Mouse (Mus musculus) intestine, embryonic 15.5 days (tissue): Measurements from ENCODE around the gene Mief1. TPM values are rescaled to one million over a fixed set of nuclear protein-coding genes. Genes with fewer than 3 reads are reported as not detected.

Source experiments
- ATAC-seq: fragments of 200-750 bp; cut with Nextera tagmentation; 2 replicates; pipeline ENCODE4 v1.8.0; 2017; ENCODE audit warnings: moderate TSS enrichment, moderate library complexity
- H3K27ac ChIP-seq: fragments of 300-500 bp; sonication (generic); 2 replicates; pipeline ENCODE4 v1.5.1; 2015; ENCODE audit warnings: mild to moderate bottlenecking, inconsistent platforms
- H3K27me3 ChIP-seq: fragments of 300-500 bp; sonication (generic); replicated peaks from 2 replicates; pipeline ENCODE4 v1.6.1; 2015; ENCODE audit warnings: inconsistent platforms
- H3K36me3 ChIP-seq: fragments of 300-500 bp; sonication (generic); 2 replicates; pipeline ENCODE4 v1.6.1; 2015; ENCODE audit warnings: inconsistent platforms
- H3K4me1 ChIP-seq: fragments of 300-500 bp; sonication (generic); replicated peaks from 2 replicates; pipeline ENCODE4 v1.6.1; 2015; ENCODE audit warnings: inconsistent platforms
- H3K4me2 ChIP-seq: fragments of 300-500 bp; sonication (generic); replicated peaks from 2 replicates; pipeline ENCODE4 v1.6.1; 2015; ENCODE audit warnings: mild to moderate bottlenecking, inconsistent platforms
- H3K4me3 ChIP-seq: fragments of 300-500 bp; sonication (generic); replicated peaks from 2 replicates; pipeline ENCODE4 v1.5.1; 2015; ENCODE audit warnings: inconsistent platforms
- H3K9ac ChIP-seq: fragments of 300-500 bp; sonication (generic); 2 replicates; pipeline ENCODE4 v1.6.1; 2015; ENCODE audit warnings: inconsistent platforms
- H3K9me3 ChIP-seq: fragments of 300-500 bp; sonication (generic); 2 replicates; pipeline ENCODE4 v1.6.1; 2016; ENCODE audit warnings: inconsistent platforms
- WGBS: fragments of 180-500 bp; shearing (Covaris S2); methylation state at CpG from one replicate; pipeline ENCODE4 v1.1.7; 2015; 5-methylcytosine and 5-hydroxymethylcytosine counted together
- polyA plus RNA-seq: library from polyadenylated mRNA; unstranded; fragments of >200 nt; fragmentation: Nextera tagmentation; extraction: Ambion mirVana; gene quantifications from 2 replicates; pipeline ENCODE4 v1.2.1, GENCODE M21; 2015

Gene Mief1
- polyA plus RNA-seq, 1 experiment from 2014 or later = 29.7 TPM

DNA sequence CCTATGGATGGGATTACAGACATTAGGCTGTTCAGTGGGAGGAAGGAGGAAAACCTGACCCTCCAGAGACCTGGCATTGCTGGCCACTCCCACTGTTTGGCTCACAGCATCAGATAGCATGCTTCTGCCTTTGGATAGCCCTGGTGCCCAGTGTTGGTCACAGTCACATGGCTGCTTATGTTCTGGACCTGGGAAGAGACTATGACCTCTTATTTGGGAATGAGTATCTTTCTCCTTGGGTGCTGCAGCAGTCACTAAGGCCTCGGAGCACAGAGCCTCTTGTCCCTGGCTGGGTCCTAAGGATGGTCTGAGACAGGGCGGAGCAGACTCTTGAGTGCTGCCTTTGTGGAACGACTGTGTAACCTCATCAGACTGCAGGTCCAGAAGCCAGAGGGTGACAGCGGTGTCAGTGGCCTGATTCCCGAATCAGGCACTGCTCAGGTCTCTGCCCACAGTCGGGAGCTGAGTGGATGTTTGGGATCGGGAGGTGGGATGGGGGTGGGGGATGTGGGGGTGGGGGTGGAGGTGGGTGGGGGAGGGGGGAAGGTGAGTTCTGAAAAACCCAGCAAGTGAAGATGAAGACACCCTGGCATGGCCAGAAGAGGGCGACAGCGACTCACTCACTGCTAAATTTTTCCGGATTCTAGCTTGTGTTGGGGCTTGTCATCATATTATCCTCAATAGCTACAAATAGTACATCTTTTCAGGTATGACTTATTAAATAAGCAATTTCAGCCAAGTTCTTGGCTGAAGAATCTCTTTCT, 17.9 kb upstream of the Mief1 start:
- WGBS = 19% methylated on average over 10 of the region's 10 CpGs
- no peak for ATAC-seq
- H3K36me3 ChIP-seq = peaks cover 21% of the 10 kb centered on the region

DNA sequence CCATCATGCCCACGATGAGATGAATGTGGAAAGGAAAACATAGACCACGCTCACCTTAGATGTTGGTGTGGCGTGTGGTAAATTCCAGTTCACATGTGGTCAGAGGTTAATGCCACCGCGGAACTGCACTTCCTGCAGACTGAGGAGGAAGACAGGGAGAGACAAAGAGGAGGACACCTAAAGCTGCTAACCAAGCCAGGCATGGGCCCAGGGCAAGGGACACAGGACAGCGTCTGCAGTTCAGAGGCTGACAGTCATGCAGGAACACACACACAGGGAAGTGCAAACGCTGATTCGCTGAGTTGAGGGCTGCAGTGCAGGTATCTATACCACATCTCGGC, 17.4 kb upstream of the Mief1 start:
- H3K27me3 ChIP-seq = no peaks in the 10 kb centered on the region
- no peak for ATAC-seq
- H3K4me2 ChIP-seq = no peak overlapping the region
- peaks cover 6% of the 10 kb centered on the region; the same call in 1 of the 2 replicates for H3K4me1 ChIP-seq
- no peaks in the 10 kb centered on the region for H3K9me3 ChIP-seq
- H3K4me3 ChIP-seq = no peak overlapping the region
- 63% methylated on average over 9 of the region's 9 CpGs for WGBS
- H3K9ac ChIP-seq = no peak overlapping the region
- H3K27ac ChIP-seq = no peak overlapping the region
- peaks cover 17% of the 10 kb centered on the region for H3K36me3 ChIP-seq

More for the DNA sequence above, 17.9 kb upstream of the Mief1 start:
- H3K4me3 ChIP-seq = no peak overlapping the region
- no peak overlapping the region for H3K27ac ChIP-seq
- H3K9ac ChIP-seq = no peak overlapping the region
- no peaks in the 10 kb centered on the region for H3K9me3 ChIP-seq
- no peak overlapping the region for H3K4me2 ChIP-seq
- no peaks in the 10 kb centered on the region for H3K27me3 ChIP-seq
- peaks cover 6% of the 10 kb centered on the region; the same call in 1 of the 2 replicates for H3K4me1 ChIP-seq

GRCm38 (mm10) chr15:80217476-80217875, 16.3 kb upstream of the Mief1 start:
- Histone ChIP-seq H3K27me3 (no peaks in the 10 kb centered on the region), H3K4me3 (no peak overlapping the region), H3K4me1 (peaks cover 6% of the 10 kb centered on the region; the same call in 1 of the 2 replicates), H3K27ac (no peak overlapping the region), H3K9me3 (no peaks in the 10 kb centered on the region), H3K4me2 (no peak overlapping the region), H3K36me3 (peaks cover 7% of the 10 kb centered on the region), H3K9ac (no peak overlapping the region)
- no peak for ATAC-seq
- WGBS = 86% methylated on average over 10 of the region's 10 CpGs

GRCm38 (mm10) chr15:80219211-80219610, 14.6 kb upstream of the Mief1 start:
- Histone ChIP-seq H3K27me3 (no peaks in the 10 kb centered on the region), H3K4me1 (peaks cover 6% of the 10 kb centered on the region; the same call in 1 of the 2 replicates), H3K9me3 (no peaks in the 10 kb centered on the region), H3K9ac (no peak overlapping the region), H3K4me3 (no peak overlapping the region), H3K36me3 (no peaks in the 10 kb centered on the region), H3K27ac (0 out of 2 replicates have a peak overlapping the region, but pooled peaks have one; percentile 37), H3K4me2 (peak overlapping the region; percentile 38)
- ATAC-seq = peak; percentile 54
- WGBS = 22% methylated on average over 14 of the region's 14 CpGs

DNA sequence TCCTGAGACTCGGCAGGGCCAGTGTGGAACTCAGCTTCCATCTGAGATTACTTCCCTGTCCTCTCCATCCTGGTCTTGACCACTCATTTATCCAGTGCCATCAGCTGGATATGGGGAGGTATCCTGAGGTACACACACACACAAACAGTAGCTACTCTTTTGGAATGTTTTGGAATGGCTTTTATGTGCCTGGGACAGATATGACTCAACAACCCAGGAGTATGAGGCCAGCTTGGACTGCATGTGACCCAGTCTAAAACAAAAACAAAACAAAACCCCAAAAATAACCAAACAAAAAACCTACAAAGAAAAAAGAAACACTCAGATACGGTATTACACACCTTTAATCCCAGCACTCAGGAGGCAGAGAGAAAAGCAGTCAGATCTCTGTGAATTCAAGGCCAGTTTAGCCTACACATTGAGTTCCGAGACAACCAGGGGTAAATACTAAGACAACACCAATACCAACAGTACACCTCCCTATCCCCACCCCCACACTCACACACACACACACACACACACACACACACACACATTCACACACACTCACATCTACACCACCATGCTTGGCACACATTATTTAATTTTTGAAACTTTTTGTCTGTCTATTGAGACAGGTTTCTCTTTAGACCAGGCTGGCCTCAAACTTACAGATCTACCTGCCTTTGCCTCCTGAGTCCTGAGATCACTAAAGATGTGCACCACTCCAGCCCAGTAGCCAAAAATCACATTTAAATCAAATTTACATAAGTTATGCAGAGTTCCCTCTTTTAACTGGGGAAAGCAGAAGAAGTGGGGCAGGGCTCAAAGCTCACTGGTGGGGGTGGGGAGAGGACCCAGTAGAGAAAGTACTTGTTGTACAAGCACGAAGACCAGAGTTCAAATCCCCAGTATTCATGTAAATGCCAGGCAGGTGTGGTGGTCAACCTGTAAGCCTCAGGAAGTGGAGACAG, 13.8 kb upstream of the Mief1 start:
- Histone ChIP-seq H3K4me2 (no peak overlapping the region), H3K27ac (0 out of 2 replicates have a peak overlapping the region, but pooled peaks have one; percentile 37), H3K36me3 (no peaks in the 10 kb centered on the region), H3K9me3 (no peaks in the 10 kb centered on the region), H3K27me3 (no peaks in the 10 kb centered on the region), H3K9ac (no peak overlapping the region), H3K4me3 (no peak overlapping the region), H3K4me1 (peaks cover 6% of the 10 kb centered on the region; the same call in 1 of the 2 replicates)
- 55% methylated on average over 4 of the region's 4 CpGs for WGBS
- no peak; the same call in 1 of the 2 replicates for ATAC-seq

GRCm38 (mm10) chr15:80221031-80221430, 12.8 kb upstream of the Mief1 start:
- no peak overlapping the region for H3K27ac ChIP-seq
- no peak overlapping the region for H3K4me3 ChIP-seq
- no peak for ATAC-seq
- H3K4me2 ChIP-seq = no peak overlapping the region
- H3K27me3 ChIP-seq = no peaks in the 10 kb centered on the region
- no peaks in the 10 kb centered on the region for H3K36me3 ChIP-seq
- peaks cover 6% of the 10 kb centered on the region; the same call in 1 of the 2 replicates for H3K4me1 ChIP-seq
- H3K9me3 ChIP-seq = no peaks in the 10 kb centered on the region
- no peak overlapping the region for H3K9ac ChIP-seq
- 62% methylated on average over 8 of the region's 8 CpGs for WGBS

DNA sequence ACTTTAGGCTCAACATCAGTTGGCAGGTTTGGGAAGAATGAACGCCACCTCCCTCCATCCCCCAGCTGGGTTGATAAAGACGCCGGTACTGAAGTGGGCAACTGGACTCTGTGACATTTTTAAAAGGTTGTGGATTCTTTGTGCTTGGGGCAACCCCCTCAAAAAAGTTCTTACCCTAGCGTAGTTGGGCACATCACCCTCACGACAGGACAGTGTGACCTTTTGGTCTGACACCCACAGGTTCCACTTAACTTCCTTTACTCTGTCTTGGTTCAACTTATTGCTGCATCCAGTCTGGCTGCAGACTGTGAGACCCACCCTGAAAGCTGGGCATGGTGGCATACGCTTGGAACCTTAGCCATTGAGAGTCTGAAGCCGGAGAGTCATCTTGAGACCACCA, 10.1 kb upstream of the Mief1 start:
- 91% methylated on average over 7 of the region's 7 CpGs for WGBS
- H3K4me2 ChIP-seq = no peak overlapping the region
- no peaks in the 10 kb centered on the region for H3K9me3 ChIP-seq
- H3K27ac ChIP-seq = no peak overlapping the region
- peaks cover 6% of the 10 kb centered on the region; the same call in 1 of the 2 replicates for H3K4me1 ChIP-seq
- no peaks in the 10 kb centered on the region for H3K27me3 ChIP-seq
- ATAC-seq = no peak
- no peak overlapping the region for H3K4me3 ChIP-seq
- no peaks in the 10 kb centered on the region for H3K36me3 ChIP-seq
- no peak overlapping the region for H3K9ac ChIP-seq

DNA sequence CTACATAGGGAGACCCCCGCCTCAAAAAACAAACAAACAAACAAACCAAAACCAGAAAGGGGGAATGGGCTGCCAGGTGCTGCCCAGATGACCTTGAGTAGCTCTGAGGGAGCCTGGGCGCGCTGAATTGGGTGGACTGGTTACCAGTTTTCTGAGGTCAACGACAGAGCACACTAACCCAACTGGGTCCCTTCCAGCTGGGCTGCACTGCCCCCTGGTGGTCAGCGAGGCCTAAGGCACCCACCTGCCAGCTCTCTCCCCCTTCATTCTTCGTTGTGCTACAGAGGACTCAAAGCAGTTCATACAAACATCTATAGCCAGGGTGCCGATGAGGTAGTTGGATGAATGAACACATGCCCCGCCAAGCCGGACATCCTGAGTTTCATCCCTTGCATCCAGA, 8.6 kb upstream of the Mief1 start:
- H3K9me3 ChIP-seq = no peaks in the 10 kb centered on the region
- H3K36me3 ChIP-seq = no peaks in the 10 kb centered on the region
- no peaks in the 10 kb centered on the region for H3K27me3 ChIP-seq
- H3K4me2 ChIP-seq = no peak overlapping the region
- no peak overlapping the region for H3K27ac ChIP-seq
- 29% methylated on average over 9 of the region's 9 CpGs for WGBS
- H3K4me1 ChIP-seq = no peaks in the 10 kb centered on the region
- H3K4me3 ChIP-seq = no peak overlapping the region
- ATAC-seq = peak; percentile 68
- no peak overlapping the region for H3K9ac ChIP-seq

GRCm38 (mm10) chr15:80225796-80226195, 8.0 kb upstream of the Mief1 start:
- H3K4me1 ChIP-seq = no peaks in the 10 kb centered on the region
- H3K27ac ChIP-seq = no peak overlapping the region
- ATAC-seq = 0 out of 2 replicates have a peak, but pooled peaks have one; percentile 44
- H3K27me3 ChIP-seq = no peaks in the 10 kb centered on the region
- no peak overlapping the region for H3K4me3 ChIP-seq
- no peaks in the 10 kb centered on the region for H3K36me3 ChIP-seq
- no peak overlapping the region for H3K9ac ChIP-seq
- no peak overlapping the region for H3K4me2 ChIP-seq
- H3K9me3 ChIP-seq = no peaks in the 10 kb centered on the region
- 42% methylated on average over 2 of the region's 2 CpGs for whole genome bisulfite sequencing

DNA sequence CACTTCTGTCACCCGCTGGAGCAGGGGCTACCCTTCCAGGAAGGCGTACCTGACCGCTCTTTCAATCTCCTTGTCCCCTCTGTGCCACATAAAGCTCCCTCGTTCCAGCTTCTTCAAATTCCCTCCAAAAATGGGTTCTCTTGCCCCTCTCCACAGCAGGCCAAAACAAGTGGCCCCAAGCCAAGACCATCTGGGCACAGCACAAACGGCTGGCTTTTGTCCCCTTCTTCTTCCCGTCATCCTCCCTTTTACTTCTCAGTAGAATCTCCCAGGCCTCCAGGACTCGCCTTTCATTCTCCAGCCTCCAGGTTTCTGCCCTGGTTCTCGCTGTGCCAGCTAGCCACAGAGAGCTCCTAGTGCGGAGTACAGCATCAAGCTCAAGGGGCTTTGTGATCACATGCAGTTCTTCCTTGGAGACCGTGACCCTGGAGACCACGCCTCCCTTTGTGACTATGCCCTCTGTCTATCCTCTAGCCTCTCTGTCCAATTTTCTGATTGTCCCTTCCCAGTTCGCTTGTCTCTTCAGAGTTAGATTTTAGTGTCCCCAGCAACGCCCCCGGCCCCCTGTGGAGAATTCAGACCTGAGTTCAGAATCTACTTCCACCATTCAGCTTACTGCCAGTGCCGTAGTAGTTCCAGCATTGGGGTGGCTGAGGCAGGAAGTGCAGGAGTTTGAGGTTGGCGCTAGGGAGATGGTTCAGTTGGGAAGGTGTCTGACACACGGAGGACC, 5.6 kb upstream of the Mief1 start:
- H3K4me3 ChIP-seq = no peak overlapping the region
- H3K4me1 ChIP-seq = 0 out of 2 replicates have a peak, but pooled peaks cover 4% of the 10 kb centered on the region
- H3K9ac ChIP-seq = no peak overlapping the region
- no peaks in the 10 kb centered on the region for H3K27me3 ChIP-seq
- no peak overlapping the region for H3K27ac ChIP-seq
- no peak overlapping the region for H3K4me2 ChIP-seq
- no peaks in the 10 kb centered on the region for H3K9me3 ChIP-seq
- H3K36me3 ChIP-seq = no peaks in the 10 kb centered on the region
- no peak for ATAC-seq
- WGBS = 78% methylated on average over 17 of the region's 17 CpGs

DNA sequence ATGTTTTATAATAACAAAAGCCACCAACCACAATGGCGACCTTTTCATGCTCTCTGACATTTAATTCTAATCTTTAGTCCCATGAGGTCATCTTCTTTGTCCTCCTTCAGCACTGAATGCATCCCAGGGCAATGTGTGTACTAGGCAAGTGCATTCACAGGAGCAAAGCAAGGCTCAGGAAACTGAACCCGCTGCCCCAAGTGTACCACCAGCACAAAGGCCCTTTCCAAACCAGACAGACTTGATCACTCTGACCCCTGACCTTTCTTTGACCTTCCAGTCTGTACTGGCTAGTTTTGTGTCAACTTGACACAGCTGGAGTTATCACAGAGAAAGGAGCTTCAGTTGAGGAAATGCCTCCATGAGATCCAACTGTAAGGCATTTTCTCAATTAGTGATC, 1.5 kb upstream of the Mief1 start:
- no peak for ATAC-seq
- Histone ChIP-seq H3K4me1 (0 out of 2 replicates have a peak, but pooled peaks cover 13% of the 10 kb centered on the region), H3K27ac (no peak overlapping the region), H3K4me2 (no peak overlapping the region), H3K27me3 (no peaks in the 10 kb centered on the region), H3K9me3 (no peaks in the 10 kb centered on the region), H3K4me3 (no peak overlapping the region), H3K36me3 (peaks cover 11% of the 10 kb centered on the region; the same call in 1 of the 2 replicates), H3K9ac (no peak overlapping the region)
- 67% methylated on average over 2 of the region's 2 CpGs for WGBS
